Mouse (Mus musculus) gastrocnemius, adult 2 months (tissue): ENCODE results near the gene Surf1. TPM values are rescaled to one million over a fixed set of nuclear protein-coding genes. Genes with fewer than 3 reads are reported as not detected.

ENCODE experiments used
- DNase-seq: peaks from one replicate; pipeline ENCODE4 v3.0.0; 2022
- H3K27ac ChIP-seq: fragments of 200-600 bp; 2 replicates; pipeline ENCODE4 v1.8.1; 2022; ENCODE audit warnings: mild to moderate bottlenecking
- H3K4me3 ChIP-seq: fragments of 200-600 bp; 2 replicates; pipeline ENCODE4 v1.8.1; 2022; ENCODE audit warnings: mild to moderate bottlenecking, moderate library complexity
- CTCF ChIP-seq: fragments of 200-600 bp; IDR thresholded peaks from 2 replicates; pipeline ENCODE4 v1.8.1; 2022; ENCODE audit warnings: antibody characterized with exemption, mild to moderate bottlenecking, moderate library complexity
- intact Hi-C: fragments of 180-260 bp; cut with DNase I; formaldehyde crosslinking; loops from one replicate; pipeline ENCODE4 v1.15.1; 2025
- total RNA-seq, 2 experiments: library from RNA; stranded (reverse); gene quantifications; 2 replicates each; pipeline ENCODE4 v1.2.3; 2021

Gene Surf1
- total RNA-seq, 2 experiments from 2014 or later, result 41.1 to 41.6 TPM

DNA sequence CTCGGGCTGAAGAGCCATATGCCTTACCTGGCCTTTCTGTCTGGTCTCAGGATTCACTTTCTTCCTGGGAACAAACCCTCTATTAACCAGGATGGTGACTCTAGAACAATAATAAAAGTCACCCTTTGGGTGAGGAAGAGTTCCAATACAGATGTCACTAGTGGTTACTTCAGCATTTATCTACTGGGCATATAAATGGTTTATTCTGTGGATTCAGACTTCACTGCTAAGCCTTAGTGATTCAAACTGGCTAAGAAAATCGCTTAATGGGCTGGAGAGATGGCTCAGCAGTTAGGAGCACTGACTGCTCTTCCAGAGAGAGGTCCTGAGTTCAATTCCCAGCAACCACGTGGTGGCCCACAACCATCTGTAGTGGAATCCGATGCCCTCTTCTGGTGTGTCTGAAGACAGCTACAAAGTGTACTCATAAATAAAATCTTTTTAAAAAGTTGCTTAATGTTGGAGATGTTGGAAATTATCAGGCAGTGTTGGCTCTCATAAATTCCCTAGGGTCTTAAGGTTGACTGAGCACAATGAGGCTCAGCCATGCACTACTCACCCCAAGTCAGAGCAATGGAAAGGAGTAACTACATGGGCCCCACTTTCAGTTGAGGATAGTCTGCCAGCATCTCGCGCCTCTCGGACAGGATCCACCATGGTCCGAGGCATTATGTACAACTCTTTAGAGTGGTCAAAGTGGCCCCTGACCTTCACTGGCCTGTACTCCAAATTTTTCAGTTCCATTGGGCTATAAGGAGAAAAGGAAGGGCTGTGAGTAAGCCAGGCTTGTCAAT, 2.0 kb downstream of the Surf1 start:
- no peak for TF ChIP-seq CTCF
- intact Hi-C loops, result no loop called here
- no peak for DNase-seq
- Histone ChIP-seq H3K27ac (no peak overlapping the region), H3K4me3 (peak overlapping the region; percentile 89; the same call in 1 of the 2 replicates)

DNA sequence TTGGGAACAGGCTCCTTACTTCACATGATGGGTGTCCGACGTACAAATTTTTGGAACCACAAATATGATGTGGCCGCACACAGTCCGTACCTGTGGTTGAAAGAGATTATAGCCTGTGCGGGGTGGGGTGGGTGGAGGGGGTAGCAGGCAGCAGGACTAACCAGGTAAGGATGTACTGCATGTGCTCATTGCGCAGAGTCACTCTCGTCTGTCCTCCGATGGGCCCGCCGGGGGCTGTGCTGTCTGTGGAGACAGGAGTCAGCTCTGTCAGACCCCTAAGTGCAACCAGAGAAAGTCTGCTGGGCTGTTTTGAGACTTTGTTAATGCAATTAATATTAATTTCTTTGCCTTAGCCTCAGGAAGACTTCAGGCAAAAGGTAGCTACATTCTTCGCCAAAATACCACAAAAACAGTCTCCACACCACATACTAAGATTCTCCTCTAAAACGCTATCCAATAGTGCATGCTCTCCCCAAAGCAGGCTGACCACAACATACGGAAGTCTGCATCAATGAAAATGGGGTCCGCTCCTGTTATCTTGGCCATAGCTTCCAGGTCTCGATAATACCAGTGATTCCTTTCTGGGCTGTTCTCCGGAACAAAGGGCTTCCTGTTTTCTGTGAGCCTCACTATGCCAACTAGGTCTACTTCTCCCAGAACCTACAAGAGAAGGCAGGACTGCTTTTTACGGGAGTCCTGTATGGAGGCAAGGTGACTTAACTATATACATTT, 2.7 kb downstream of the Surf1 start:
- no peak for TF ChIP-seq CTCF
- intact Hi-C loops, result no loop called here
- no peak overlapping the region for H3K27ac ChIP-seq
- H3K4me3 ChIP-seq, result no peak overlapping the region
- no peak for DNase-seq

DNA sequence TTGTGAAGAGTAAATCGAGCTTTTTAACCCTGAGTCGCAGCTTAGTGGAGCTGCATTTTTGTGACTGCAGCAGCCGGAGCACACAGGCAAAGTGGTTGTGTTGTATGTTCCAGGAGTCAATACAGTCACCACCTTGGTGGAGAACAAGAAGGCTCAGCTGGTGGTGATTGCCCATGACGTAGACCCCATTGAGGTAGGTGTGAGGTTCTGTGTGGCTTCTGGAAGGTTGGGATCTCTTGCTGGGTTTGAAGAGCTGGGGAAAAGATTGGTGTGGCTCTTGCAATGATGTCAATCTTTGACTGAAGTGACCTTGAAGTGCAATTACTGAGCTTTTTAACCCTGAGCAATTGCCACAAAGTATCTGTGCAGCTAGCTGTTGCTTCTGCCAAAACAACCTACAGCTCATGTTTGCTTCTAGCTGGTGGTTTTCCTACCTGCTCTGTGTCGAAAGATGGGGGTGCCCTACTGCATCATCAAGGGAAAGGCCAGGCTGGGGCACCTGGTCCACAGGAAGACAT, 4.0 kb downstream of the Surf1 start:
- intact Hi-C loops, result no loop called here
- no peak for DNase-seq
- no peak for TF ChIP-seq CTCF

DNA sequence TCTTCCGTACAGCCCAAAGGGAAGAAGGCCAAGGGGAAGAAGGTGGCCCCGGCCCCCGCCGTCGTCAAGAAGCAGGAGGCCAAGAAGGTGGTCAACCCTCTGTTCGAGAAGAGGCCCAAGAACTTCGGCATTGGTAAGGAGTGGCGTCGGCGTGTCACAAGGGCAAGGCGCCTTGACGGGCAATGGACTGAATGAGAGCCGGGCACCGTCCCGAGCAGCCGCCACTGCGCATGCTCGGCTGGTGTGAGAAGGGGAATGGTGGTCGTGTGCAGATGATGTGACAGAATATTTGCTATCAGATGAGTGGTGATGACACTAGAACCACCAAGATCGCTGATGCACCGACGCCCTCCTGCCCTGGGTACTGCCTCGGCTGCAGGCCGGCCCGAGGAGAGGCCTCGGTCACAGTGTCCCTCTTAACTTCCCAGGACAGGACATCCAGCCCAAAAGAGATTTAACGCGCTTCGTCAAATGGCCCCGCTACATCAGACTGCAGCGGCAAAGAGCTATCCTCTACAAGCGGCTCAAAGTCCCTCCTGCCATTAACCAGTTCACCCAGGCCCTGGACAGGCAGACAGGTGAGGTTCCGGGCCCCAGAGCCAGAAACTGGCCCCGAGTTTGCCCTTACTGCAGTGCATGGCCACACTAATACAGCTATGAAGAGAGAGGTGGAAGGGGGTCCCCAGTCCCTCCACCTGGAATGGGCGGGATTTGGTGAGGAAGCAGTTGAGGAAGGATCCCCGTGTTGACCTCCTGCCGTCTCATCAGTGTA, 5.2 kb downstream of the Surf1 start:
- peak overlapping the region; percentile 91 for H3K27ac ChIP-seq
- H3K4me3 ChIP-seq, result peak overlapping the region; percentile 83
- peak; percentile 72 for DNase-seq
- intact Hi-C loops, result loop anchor here (2.0 kb wide), 1 partner anchor 22 kb away; the partner anchor contains the start of gene Surf4
- TF ChIP-seq CTCF, result no peak

More for the DNA sequence above, 4.0 kb downstream of the Surf1 start:
- 0 out of 2 replicates have a peak overlapping the region, but pooled peaks have one; percentile 2 for H3K27ac ChIP-seq
- H3K4me3 ChIP-seq, result peak overlapping the region; percentile 83

DNA sequence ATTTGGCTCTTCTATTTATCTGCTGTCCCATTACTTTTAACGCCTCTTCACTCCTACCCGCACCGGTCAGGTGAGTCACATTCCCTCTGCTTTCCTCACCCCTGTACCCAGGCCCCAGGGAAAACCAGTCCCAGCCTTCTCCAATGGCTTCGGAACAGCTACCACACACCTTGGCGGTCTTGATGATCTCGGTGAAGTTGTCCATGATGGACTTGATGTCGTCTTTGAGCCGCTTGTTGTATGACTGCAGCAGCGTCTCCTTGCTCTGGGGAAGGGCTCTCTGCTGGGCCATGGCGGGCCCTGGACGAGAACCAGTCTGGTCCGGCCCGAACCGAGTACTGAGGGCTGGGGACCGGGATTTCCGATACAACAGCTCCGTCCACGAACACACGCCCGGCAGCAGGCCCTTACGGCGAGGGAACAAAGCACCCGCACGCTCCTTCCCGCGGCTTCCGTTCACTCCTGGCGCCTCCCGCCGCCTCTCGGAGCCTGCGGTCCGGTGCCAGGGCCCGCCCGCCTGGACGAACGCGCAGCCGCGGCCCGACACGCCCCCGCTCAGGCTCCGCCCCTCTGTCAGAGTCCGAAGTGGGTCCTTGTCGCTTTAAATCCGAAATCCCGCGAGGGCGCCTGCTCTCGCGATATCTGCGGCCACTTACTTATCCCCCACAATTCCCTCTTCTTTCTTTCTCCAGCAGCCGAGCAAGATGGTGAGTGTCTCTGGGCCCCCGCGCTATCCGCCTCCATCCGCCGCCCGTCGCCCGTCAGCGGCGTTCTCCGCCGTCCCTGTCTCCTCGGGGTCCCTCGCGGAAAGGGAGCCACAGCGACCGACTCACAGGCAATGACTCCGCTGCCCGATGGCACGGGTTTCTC, 6.0 kb downstream of the Surf1 start, which contains the start of the genes Med22 and Rpl7a:
Med22 (minus strand) TSS at position 554 of the 870 bp plus-strand sequence.
Rpl7a (plus strand) TSS at position 641 of the 870 bp plus-strand sequence.
- no peak for TF ChIP-seq CTCF
- intact Hi-C loops, result loop anchor here (2.0 kb wide), 1 partner anchor 22 kb away; the partner anchor contains the start of gene Surf4
- Histone ChIP-seq H3K27ac (peak within 1 kb of the TSS; percentile 91), H3K4me3 (peak within 1 kb of the TSS; percentile 83)
- peak; percentile 100 for DNase-seq

DNA sequence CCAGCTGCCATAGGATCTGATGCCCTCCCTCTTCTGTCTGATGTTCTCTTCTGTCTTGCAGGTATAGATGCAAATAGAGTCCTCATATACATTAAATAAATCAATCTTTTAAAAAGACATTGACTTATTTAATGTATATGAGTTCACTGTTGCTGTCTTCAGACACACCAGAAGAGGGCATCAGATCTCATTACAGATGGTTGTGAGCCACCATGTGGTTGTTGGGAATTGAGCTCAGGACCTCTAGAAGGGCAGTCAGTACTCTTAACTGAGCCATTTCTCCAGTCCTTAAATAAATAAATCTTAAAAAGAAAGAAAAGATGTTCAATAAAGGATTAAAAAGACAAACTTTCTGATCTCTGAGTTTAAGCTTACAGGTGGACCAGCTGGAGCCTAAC, 6.9 kb downstream of the Surf1 start:
- intact Hi-C loops, result no loop called here
- peak overlapping the region; percentile 83 for H3K4me3 ChIP-seq
- peak overlapping the region; percentile 91 for H3K27ac ChIP-seq
- DNase-seq, result no peak
- peak; percentile 17; the same call in 1 of the 2 replicates for TF ChIP-seq CTCF

DNA sequence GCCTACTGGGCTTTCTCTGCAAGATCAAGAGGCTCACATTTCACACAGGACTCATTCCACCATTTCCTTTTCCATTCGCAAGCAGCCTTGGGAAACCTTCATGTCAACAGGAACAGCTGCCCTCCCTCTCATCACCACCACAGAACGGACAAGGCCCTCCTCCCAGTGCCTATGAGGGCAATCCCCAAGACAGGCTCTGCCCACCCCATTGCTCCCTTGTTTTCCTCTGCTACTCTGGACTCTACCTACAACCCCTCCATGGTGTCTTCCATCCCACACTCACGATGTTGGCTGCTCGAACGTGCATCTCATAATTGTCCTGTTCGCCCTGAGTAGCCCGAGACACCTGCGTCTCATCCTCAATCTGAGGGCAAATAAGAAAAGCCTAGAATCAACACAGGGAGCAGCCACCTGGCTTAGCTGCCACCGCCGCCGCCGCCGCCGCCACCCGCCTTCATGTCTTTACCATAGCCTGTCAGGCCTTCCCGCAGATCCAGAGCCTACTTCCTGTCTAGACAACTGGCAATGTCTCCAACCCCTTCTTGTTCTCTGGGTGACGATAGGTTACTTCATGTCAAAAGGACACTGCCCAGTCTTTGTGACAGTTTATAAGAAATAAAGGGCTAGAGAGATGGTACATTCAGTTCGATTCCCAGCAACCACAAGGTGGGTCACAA, 7.5 kb downstream of the Surf1 start:
- intact Hi-C loops, result no loop called here

DNA sequence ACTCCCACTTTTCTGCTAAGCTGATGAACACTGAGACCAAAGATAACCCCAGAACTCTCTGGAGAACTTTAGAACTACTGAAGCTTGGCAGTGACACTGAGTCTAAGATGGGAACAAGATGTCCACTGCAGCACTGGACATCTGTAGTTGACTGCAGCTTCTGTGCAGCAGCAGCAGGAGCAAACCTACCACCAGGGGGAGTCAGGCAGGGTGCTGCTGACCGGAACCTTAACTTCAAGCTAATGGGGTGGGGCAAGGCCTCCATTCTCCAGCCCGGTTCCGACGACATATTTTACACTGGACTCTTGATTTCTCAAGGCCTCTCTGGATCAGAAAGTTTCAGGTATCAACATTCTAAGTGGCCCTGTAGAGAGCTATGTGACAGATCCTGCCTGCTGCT, 9.2 kb downstream of the Surf1 start:
- no peak overlapping the region; the same call in 1 of the 2 replicates for H3K27ac ChIP-seq
- DNase-seq, result peak; percentile 59
- intact Hi-C loops, result no loop called here
- no peak overlapping the region for H3K4me3 ChIP-seq
- TF ChIP-seq CTCF, result peak; percentile 74

More for the DNA sequence above, 7.5 kb downstream of the Surf1 start:
- Histone ChIP-seq H3K4me3 (peak overlapping the region; percentile 83), H3K27ac (peak overlapping the region; percentile 91; the same call in 1 of the 2 replicates)
- TF ChIP-seq CTCF, result no peak
- no peak for DNase-seq

DNA sequence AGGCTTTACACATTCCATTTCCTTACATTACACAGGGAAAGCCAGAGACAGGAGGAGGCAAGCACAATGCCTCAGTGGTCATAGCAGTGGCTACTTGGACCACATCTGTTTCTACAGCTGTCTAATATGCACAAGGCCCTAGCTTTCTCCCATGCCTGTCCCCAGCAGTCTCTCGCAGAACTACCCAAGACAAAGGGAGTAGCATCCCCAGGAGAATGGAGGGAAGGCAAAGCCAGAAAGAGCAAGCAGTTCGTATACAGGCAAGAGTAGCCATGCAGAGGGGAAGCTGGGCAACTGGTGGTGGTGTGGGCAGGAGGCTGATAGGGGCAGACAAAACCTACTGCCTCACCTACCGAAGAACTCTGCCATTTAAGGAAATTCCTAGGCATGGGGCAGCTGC, 9.9 kb downstream of the Surf1 start:
- intact Hi-C loops, result no loop called here
- TF ChIP-seq CTCF, result no peak

DNA sequence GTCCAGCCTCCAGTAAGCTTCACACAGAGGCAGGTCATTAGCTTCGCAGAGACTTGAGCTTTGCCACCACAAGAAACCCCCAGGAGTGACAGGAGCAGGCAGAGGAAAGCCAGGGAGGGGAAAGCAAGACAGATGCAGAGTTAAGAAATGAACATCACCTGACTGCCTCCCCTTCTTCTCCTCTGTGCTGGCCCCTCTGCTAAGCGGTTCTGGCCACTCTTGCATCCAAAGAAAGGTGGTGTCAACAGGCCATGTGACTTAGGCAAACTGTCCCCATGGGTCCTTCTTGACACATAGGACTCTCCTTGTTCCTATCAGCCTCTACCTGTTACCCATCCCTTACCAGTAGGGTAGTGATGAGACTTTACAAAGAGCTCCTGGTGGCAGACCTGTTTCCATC, 10.4 kb downstream of the Surf1 start:
- Histone ChIP-seq H3K4me3 (no peak overlapping the region), H3K27ac (no peak overlapping the region)
- intact Hi-C loops, result no loop called here
- no peak for TF ChIP-seq CTCF
- DNase-seq, result no peak

More for the DNA sequence above, 9.9 kb downstream of the Surf1 start:
- H3K27ac ChIP-seq, result no peak overlapping the region
- no peak for DNase-seq
- H3K4me3 ChIP-seq, result no peak overlapping the region

DNA sequence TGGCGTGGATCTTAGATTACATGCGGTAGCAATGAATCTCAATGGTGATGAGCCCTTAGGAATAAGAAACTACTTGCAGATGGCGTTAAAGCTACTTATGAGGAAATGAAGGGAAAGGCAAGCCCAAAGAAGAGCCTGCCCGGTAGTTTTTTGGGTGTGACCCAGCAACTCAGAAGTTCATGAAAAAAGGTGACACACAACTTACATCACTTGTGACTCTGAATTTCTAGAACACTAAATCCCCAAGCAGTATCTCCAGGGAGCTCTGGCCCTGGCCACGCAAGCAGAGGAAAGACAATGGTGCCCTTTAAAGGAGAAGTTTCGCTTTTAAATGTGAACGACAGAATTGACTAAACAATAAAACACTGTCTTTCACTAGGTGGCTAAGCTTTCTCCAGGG, 13.0 kb downstream of the Surf1 start:
- intact Hi-C loops, result loop anchor here (5.0 kb wide), 1 partner anchor 456 kb away; the partner anchor contains the start of gene Sec16a
- H3K4me3 ChIP-seq, result peak overlapping the region; percentile 78
- H3K27ac ChIP-seq, result peak overlapping the region; percentile 90
- DNase-seq, result no peak
- TF ChIP-seq CTCF, result no peak
